Mouse (Mus musculus): ENCODE measurements around the gene Gabra6. TPM values are rescaled to one million over a fixed set of nuclear protein-coding genes. Genes with fewer than 3 reads are reported as not detected.

Gene Gabra6
- polyA plus RNA-seq (2014; fragmentation: Illumina TruSeq; extraction: RNeasy Lipid Tissue Mini Kit (QIAGEN cat#74804); ENCODE audit: low read depth, low replicate concordance) = not detected

GRCm38 (mm10) chr11:42320882-42321281 lies at the start of gene Gabra6:
Gene Gabra6 (minus strand): TSS chr11:42321072.

Other genes with a start within 250 kb of the Gabra6 start
- not detected for gene Gabra1, start 138.1 kb downstream of the Gabra6 start, polyA plus RNA-seq (2014; fragmentation: Illumina TruSeq; extraction: RNeasy Lipid Tissue Mini Kit (QIAGEN cat#74804); ENCODE audit: low read depth, low replicate concordance)
- gene Gabrb2, start 98.7 kb upstream of the Gabra6 start, polyA plus RNA-seq (2014; fragmentation: Illumina TruSeq; extraction: RNeasy Lipid Tissue Mini Kit (QIAGEN cat#74804); ENCODE audit: low read depth, low replicate concordance) = not detected